Mouse (Mus musculus) frontal cortex, postnatal 36 days (tissue): ENCODE measurements around the gene Asb17.
A peak's percentile ranks its signal among the peaks of the same experiment; 100 is the strongest.
"Not testable (repeated sequence)": the region's sequence is repeated elsewhere in the genome, so short reads cannot be mapped to it uniquely, and the experiment has no call there.

Experiments used
- DNase-seq, 2 experiments: peaks; one replicate each; pipeline ENCODE4 v3.0.0; 2022; ENCODE audit warnings: low spot score in 2 of 2

Asb17 gene

DNA sequence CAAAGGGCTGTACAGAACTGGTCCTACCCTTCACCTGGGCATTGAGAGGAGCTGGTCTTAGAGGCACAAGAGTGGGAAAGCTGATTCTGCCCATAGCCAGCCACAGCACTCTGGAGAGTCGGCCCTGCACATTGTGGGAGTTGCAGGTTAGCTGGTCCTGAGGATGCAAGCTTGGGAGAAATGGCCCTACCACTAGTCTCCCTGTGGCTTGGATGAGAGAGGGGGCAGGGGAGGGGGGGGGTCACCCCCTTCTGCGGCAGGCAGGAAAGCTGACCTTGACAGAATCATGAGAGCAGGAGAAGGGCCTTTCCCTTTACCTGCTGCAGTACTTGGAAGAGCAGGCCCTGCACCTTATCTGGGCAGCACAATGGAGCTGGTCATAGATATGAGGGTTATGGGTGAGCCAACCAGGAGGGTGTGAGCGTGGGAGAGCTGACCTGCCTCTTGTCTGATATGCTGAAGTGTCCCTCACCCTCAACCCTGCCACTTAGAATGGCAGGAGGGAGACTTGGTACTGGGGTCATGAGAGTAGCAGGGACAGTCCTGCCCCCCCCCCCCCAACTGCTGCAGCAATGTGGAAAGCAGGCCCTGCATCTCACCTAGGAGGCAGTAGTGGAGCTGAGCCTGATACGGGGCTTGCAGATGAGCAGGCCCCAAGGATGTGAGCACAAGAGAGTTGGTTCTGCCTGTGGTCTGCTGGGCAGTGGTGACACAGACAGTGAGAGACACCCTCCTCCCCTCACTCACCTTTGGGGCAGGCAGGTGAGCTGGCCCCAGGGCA lies 11.9 kb upstream of the Asb17 start:
- DNase-seq: no peak

DNA sequence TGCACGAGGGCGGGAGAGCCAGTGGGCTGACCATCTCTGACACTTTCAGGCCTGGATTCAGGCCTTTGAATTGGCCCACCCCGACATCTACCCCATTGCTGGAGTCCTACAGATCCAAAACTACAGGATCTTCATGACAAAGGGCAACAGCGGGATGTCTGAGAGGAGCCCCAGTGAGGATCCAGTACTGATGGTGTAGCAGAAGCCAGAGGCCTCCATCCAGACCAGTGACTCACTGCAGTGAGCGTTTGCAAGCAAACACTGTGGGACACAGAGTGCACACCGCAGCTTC lies 11.4 kb upstream of the Asb17 start:
- no peak for DNase-seq

DNA sequence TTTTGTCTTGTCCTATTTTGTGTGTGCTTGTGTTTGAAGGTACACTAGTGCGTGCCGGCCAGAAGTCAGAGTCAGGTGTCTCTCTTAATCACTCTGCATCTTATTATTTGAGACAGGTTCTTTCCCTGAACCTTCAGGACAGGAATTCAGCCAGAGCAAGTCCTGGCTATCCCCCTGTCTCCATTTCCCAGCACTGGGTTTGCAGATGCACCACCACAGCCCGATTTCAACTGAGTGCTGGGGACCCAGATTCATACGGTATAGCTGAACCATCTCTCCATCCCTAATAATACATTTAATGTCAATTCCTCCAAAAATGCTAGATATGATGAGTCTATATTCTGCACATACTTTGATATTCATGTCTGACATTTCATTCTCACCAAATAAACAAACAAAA lies 9.9 kb upstream of the Asb17 start:
- DNase-seq: no peak

DNA sequence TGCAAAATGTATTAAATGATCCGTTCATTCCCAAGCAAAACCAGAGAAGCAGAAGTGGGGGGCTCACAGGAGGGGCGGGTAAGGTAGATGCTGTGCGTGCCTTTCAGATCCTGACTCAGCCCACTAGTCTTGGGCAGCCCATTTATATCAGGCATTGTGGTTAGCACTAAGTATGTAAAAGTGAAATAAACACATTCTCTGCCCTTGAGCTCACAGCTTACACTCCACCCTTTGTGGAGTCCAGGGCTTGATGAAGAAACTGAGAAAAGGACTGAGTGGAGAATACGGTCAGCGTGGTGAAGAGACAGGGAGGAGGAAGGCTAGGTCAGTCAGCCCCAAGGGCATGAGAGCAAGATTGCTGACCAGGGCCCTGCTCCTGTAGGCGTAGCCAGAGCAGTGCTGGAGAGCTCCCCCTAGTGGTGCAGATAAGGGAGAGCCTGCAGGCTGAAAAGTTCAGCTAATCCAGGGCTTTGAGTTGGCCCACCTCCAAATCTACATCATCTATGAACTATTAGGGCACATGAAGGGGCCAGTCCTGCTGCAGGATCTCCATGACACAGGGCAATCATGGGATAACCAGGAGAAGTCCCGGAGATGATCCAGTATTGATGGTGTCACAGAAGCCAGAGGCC lies 8.4 kb upstream of the Asb17 start:
- peak; percentile 30 to 39 for DNase-seq

DNA sequence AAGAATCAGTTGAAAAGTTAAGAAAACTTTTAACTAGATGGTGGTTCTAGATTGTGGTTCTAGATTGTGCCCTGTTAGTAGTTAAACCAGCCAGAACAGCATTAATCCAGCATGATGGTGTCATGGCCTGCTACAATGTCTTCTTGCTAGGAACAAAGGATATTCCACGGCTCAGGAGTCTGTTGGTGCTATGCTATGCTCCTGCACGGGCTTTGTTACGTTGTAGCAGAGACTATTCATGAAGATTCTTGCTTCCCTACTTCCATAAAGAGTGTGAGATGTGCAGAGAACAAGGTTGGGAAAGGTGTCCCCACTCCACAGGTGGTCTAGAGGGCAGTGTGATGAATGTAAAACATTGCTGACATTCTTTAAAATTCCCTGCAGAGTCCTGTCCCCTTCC lies 7.7 kb upstream of the Asb17 start:
- DNase-seq: no peak

DNA sequence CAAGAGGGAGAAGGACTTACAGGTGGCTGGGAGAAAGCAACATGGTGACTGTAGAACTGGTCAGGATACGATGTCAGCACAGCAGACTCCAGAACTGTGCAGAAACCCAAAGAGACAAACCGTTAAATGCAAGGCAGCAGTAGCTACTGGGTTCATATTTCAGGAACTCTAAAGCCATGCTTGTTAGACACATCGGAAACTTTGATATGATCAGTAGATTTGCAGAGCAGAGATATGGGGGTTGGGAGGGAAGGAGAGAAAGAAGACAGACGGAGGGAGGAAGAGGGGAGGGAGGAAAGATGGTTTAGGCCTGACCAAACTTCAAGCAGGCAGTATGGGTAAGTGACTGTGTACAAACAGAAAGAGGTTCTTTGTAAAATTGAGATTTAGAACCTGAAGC lies 6.4 kb upstream of the Asb17 start:
- no peak for DNase-seq

DNA sequence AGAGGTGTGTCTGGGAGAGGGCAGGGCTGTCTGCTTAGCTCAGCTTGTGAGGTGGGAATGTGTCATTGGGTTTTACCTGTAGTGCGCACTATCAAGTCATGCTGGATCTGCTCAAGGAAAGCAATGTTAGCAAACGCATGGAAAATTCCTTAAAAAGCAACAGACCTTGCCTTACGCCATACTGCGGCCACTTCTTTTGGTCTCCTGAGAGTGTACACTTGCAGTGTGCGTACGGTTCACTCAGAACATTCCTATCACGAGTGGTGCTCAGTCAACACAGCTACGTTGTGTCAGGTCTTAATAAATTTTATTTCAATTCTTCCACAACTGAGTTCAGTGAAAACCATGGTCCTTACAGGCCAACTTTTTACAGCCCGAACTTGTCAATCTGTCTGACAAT lies 748 bp downstream of the Asb17 start:
- no peak for DNase-seq

DNA sequence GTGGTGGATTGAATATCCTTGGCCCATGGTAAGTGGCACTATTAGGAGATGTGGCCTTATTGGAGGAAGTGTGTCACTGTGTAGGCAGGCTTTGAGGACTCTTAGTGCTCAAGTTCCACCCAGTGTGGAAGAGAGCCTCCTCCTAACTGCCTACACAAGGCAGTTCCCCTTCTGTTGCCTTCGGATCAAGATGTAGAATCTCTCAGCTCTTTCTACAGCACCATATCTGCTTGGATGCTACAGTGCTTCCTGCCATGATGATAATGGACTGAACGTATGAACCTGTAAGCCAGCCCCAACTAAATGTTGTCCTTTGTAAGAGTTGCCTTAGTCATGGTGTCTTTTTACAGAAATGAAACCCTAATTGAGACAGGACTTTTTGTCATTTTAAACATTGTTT lies 1.5 kb downstream of the Asb17 start:
- no peak for DNase-seq

DNA sequence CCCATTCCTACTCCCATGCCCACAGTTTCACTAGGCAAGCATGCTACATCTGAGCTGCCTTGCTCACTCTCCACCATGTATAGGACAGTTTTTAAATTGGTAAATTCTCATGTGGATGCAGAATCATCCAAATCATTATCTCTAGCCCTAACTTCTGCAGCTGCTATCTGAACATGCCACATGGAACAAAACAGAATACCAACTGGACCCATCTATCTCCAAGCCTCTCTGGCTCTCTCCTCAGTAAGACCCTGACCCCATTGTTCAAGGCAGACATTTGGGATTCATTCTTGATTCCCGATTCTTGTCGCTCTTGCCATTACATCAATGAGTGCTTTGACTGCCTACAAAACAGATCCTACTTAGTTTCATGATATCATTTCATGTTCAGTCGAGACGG lies 2.1 kb downstream of the Asb17 start:
- DNase-seq: no peak

DNA sequence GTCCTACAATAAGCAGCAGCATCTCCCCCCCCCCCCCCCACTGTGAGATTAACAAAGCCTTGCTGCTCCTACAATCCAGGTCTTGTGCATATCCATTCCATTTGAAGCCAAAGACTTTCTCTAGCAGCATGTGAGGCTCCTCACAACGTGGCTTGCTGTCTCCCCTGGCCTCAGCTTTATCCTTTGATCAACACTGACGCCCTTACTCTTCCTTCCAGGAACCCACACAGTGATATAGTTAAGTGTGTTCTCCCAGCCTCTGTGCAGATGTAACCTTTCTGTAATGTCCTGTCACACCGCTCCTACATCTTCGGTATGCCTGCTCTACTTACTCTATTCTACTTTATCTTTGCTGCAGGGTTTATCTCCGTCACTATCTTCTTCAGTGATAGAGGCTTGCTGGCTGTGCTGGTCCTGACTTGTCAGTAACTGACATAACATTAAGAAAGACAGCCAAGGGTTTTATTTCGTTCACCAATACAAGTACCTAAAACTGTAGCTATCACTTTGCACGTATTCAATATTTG lies 3.3 kb downstream of the Asb17 start:
- no peak for DNase-seq

DNA sequence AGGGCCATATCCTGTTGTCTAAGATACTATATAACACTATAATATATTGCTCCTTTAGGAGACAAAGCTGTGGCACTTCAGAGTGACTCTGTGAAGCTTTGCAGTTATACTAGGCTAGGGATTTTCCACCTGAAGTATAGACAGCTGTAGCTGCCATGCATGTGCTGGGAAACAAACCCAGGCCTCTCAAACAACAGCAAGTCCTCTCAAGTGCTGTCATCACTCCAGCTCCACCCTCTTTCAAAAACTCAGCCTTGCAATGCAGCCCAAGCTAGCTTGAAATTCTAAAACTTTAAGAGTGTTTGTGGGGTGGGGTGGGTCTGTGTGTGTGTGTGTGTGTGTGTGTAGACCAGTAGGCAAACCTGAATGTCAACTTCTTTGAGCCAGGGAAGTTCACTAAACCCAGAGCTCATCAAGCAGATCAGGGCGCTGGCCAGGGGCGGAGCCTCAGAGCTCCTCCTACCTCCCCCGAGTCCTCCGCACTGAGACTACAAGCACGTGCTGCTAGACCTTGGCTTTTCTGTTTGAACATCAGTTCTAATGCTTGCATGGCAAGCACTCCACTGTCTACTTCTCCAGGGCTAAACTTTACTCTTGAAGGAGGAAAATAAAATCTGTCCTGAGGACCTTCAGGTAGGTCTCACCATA lies 5.5 kb downstream of the Asb17 start:
- DNase-seq: no peak

DNA sequence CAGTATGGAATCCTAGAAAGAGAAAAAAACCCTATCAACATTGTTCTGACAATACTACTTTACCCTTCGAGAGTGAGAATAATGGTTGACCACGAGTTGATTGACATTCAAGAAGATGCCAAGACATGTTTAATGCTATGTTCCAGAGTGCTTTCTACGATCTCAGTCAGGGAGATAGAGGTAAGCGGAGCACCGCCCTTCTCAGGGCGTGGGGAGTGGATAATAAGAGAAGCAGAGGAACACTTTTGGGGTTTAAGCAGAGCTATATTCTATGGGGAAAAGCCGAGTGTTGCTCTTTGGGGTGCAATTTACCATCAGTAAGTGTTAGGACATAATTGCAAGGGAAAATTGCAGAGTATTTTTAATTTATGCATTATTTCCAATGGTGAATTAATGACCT lies 6.8 kb downstream of the Asb17 start:
- no peak for DNase-seq

DNA sequence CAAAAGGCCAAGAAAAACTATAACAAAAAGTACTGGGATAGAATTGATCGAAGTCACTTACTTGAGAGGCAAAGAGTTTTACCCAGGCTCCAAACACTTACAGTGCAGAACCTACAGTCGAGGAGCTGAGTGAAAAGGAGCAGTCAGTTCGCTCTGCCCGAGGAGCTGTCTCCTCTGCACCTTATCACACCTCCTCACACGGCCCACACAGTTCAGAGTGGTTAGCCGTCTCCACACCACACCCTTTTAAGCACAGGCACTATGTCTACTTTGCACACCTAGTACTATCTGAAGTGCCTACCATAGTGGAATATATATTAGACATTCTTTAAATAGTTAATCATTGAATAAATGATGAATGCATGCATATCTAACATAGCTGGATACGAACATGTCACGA lies 8.3 kb downstream of the Asb17 start:
- no peak for DNase-seq

DNA sequence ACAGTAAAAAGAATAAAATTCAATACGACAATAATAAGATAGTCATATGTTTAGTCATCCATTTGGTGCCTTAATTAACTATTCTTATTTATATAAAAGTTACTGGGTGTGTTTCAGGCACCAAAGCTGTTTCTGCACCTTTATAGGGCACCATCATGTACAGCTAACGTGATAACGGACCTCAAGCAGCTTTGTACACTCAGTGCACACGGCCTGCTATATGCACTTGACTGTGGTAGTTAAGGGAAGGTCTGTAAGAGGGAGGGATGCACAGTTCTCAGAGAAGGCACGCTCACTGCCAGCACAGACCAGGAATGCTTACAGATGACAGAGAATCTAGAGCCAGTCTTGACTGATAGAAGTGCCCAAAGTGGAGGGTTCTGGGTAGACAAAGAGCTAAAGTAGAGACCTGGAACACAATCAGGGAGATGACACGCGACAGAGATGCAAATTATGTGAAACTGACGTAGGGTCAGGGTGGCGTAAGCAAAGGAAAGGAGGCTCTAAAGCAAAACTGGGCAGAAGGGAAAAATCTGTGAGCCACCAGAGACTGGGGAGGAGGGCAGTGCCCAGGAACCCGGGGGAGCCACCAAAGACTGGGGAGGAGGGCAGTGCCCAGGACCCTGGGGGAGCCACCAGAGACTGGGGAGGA lies 14.5 kb downstream of the Asb17 start:
- no peak for DNase-seq

DNA sequence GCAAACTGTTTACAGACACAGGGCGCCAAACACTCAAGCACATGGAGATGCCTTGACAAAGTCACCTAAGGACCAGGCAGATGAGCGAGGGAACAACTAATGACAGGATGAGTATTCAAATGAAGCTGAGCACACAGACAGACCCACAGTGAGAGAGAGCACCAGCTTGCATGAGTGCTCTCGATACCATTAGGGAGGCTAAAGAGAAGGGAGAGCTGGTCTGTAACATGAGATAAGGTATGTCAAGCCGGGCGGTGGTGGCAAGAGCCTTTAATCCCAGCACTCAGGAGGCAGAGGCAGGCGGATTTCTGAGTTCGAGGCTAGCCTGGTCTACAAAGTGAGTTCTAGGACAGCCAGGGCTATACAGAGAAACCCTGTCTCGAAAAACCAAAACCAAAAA lies 16.4 kb downstream of the Asb17 start:
- DNase-seq: not testable (repeated sequence)

DNA sequence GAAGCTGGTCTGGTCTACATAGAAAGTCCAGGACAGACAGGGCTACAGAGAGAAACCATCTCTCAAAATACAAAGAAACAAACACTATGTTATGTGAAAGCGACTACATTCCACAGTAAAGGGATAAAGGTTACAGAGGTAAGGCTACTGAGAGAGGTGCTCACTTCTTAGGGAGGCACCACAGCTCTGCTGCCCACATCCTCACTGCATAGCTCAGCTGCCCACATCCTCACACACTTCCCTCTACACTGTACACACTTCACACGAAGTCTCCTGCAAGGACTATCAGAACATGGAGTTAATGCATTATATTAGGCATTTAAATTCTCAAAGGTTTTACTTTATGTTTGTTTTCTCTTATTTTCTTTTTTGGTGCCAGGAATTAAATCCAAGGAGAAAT lies 19.8 kb downstream of the Asb17 start:
- no peak for DNase-seq

DNA sequence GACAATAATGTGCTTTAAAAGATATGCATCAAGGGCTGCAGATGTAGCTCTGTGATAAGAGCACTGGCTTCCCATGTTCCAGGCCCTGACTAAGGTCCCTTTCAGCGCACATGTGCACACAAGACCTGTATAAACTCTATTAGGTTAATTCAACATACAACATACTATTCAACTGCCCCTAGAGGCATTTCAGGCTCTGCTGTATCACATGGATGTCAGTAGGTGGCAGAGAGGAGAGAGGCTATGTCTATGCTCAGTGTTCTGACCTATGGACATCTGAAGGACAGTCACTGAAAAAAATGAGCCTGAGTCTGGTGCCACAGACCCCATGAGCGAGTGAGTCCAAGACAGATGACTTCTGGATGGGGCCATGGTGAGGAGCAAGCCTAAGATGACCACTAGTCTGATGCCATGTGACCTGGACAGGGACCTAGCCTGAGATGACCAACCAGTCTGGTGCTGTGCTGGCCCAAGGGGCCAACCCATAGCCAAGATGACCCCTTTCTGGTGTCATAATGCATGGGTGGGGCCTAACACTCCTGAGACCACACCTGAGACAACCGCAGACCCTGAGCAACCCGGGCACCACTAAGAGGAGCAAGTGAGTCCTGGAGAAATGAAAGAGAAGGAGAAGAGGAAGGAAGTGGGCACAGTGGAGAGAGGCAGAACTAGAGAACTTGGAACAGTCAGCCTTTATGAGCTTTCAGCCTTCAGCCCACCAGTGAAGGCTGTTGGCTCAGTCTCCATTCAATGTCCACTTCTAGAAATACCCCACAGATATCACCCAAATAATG lies 20.8 kb downstream of the Asb17 start:
- DNase-seq: no peak

DNA sequence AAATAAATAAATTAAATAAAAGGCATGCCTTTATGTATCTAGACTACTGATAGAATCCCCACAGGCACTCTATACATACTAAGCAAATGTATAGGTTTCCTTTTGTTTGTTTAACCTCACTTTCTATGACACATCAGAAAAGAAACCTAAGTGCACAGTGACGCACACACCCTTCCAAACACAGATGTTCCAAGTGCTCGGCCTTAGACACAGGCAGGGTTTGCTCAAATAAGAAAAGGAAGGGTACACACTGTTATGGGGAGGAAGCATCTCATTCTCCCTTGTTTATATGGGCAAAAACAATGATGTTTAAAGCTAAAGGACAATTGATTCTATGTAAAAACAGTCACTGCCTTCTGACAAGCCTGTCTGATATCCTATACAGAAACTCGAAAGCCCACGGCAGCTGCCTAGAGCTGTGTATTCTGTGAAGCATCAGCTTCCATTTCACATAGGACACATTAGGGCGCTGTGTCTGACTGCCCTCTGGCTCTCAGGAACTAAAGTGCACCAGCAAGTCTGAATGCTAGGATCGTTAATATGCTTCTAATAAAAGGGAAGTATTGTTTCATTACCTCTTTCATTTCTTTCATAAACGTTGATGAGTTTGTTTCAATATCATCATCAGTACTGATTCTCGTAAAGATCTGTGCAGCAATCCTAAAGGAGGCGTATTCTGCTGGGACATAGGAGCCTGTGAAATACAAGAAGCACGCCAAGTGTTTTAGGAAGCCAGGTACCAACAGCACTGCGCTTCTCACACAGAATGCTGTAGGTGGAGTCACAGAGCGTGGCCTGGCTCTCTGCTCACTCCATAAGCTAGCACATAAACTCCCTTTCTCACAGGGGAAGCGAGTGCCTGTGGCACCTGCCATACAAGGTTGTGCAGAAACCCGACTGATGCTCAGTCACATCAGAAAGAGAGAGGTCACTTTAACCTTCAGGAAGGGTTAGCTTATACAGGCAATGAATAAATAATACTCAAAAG lies 23.4 kb downstream of the Asb17 start:
- DNase-seq: no peak

DNA sequence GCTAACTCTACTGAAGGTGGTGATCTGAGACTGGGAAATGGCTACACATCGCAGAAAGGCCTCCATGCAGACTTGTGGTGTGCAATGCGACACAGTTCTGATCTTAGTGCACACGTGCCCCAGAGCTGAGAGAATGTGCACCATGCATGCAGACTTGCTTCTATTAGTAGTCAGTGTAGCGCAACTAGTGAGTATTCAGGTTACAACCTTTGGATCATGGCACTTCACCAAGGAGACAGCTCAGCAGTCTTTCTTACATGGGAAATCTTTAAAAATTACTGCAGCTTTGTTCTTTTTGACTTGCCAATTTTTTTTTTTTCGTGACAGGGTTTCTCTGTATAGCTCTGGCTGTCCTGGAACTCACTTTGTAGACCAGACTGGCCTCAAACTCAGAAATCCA lies 27.4 kb downstream of the Asb17 start:
- DNase-seq: no peak

DNA sequence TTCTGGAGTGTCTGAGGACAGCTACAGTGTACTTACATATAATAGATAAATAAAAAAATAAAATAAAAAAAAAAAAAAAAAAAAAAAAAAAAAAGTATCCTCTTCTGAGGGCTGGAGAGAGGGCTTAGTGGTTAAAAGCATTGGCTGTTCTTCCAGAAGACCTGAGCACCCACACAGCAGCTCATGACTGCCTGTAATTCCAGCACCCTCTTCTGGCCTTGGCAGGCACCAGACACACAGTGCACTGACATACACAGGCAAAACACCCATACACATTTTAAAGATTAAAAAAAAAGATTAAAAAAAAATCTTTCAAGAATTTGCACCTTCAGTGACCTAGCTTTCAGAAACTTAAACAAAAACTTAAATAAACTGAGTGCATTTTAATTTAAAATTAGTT lies 42.3 kb downstream of the Asb17 start:
- no peak for DNase-seq

DNA sequence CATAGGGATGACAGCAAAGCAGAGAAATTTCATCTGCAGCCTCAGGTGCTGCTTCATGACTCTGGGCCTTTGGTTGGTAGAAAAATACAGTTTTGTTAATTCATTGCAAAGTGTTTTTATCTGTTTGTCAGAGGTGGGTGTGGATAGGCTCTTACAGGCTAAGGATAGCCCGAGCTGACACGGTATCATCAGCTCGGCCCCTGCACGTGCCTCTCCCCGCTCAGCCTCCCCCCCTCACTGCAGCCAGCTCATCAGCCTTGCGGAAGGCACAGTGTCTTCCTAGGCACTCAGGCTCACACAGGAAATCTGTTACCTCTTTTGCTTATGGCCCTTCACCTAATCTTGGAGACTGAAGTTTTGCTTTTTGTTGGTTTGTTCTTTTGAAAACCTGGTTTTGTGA lies 44.1 kb downstream of the Asb17 start:
- no peak for DNase-seq
